ENCODE assay signal across 10 mouse cellular contexts in the genomic region with DNA sequence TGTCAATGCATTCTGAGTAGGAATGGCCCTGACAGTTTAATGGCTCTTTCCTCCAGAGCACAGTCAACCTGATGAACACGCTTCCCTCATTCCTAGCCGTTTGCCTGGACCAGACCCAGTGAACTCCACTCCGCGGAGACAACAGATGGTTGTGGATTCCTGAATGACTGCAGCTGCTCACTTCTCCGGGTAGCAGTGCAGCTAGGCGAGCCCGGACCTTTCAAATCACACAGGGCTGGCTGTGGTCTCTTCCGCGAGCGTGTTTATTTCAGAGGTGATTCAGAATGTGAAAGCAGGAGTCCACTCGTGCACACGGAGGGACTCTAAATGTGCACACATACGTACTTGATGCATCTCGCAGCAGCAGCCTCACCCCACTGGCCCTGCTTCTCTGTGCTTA. TPM values are rescaled to one million over a fixed set of nuclear protein-coding genes. Genes with fewer than 3 reads are reported as not detected.
A peak's percentile ranks its signal among the peaks of the same experiment; 100 is the strongest.
DNase-seq lines count a peak whose midpoint lies in the region; ATAC-seq lines count a peak whose summit lies in the region.
"Had no signal": no experiment of that assay in that cellular context is flagged by ENCODE, and none has a peak within 500 bp of the region (broad histone marks: within the 10 kb centered on the region; RNA-seq: fewer than 3 reads in every experiment).

No protein-coding gene starts in this region.

- no peak overlapping the region for H3K4me3 ChIP-seq in heart, embryonic 15.5 days
- H3K4me3 ChIP-seq in midbrain, embryonic 12.5 days = no peak overlapping the region
- H3K4me3 ChIP-seq in midbrain, embryonic 10.5 days = no peak overlapping the region
- H3K4me3 ChIP-seq in hindbrain, embryonic 13.5 days = no peak overlapping the region
- H3K4me3 ChIP-seq in neural tube, embryonic 14.5 days (ENCODE audit: low read depth, low read length) = no peak overlapping the region
- H3K4me3 ChIP-seq: layer of hippocampus, adult 2 months; megakaryocyte, embryonic 14.5 days had no signal

- H3K27ac ChIP-seq in heart, embryonic 15.5 days = peak overlapping the region; percentile 43
- H3K27ac ChIP-seq in midbrain, embryonic 12.5 days (replicated peaks) = no peak overlapping the region
- no peak overlapping the region for H3K27ac ChIP-seq in midbrain, embryonic 10.5 days (replicated peaks)
- H3K27ac ChIP-seq in hindbrain, embryonic 13.5 days = no peak overlapping the region
- no peak overlapping the region for H3K27ac ChIP-seq in neural tube, embryonic 14.5 days (ENCODE audit: low read depth, low read length)
- H3K27ac ChIP-seq: layer of hippocampus, adult 2 months had no signal

- no peak for ATAC-seq in heart, embryonic 15.5 days (replicated peaks; ENCODE audit: insufficient number of reproducible peaks, insufficient read depth, low FRiP score, low read depth)
- peak; percentile 54; the same call in 1 of the 2 replicates for ATAC-seq in midbrain, embryonic 12.5 days (ENCODE audit: low FRiP score, low read depth)
- ATAC-seq in hindbrain, embryonic 13.5 days (ENCODE audit: low FRiP score) = no peak
- peak; percentile 69; the same call in 1 of the 2 replicates for ATAC-seq in neural tube, embryonic 14.5 days (ENCODE audit: low read depth)

- 45% methylated on average over 14 of the region's 14 CpGs for WGBS in heart, embryonic 15.5 days
- WGBS in midbrain, embryonic 12.5 days = 69% methylated on average over 14 of the region's 14 CpGs
- WGBS in midbrain, embryonic 10.5 days = 82% methylated on average over 14 of the region's 14 CpGs
- 52% methylated on average over 14 of the region's 14 CpGs for WGBS in hindbrain, embryonic 13.5 days
- 34% methylated on average over 14 of the region's 14 CpGs for WGBS in neural tube, embryonic 14.5 days

- H3K4me2 ChIP-seq in heart, embryonic 15.5 days = peak overlapping the region; percentile 35
- no peak overlapping the region for H3K4me2 ChIP-seq in midbrain, embryonic 12.5 days (replicated peaks)
- H3K4me2 ChIP-seq in hindbrain, embryonic 13.5 days = peak overlapping the region; percentile 29
- no peak overlapping the region for H3K4me2 ChIP-seq in neural tube, embryonic 14.5 days (ENCODE audit: low read depth, low read length)

- no peaks in the 10 kb centered on the region for H3K9me3 ChIP-seq in heart, embryonic 15.5 days (replicated peaks)
- H3K9me3 ChIP-seq in midbrain, embryonic 12.5 days = no peaks in the 10 kb centered on the region
- no peaks in the 10 kb centered on the region for H3K9me3 ChIP-seq in midbrain, embryonic 10.5 days (replicated peaks)
- H3K9me3 ChIP-seq in hindbrain, embryonic 13.5 days = no peaks in the 10 kb centered on the region
- no peaks in the 10 kb centered on the region for H3K9me3 ChIP-seq in neural tube, embryonic 14.5 days (ENCODE audit: control insufficient read depth, low read length)
- H3K9me3 ChIP-seq: megakaryocyte, embryonic 14.5 days had no signal

- H3K9ac ChIP-seq in heart, embryonic 15.5 days = no peak overlapping the region
- H3K9ac ChIP-seq in midbrain, embryonic 12.5 days (replicated peaks) = no peak overlapping the region
- no peak overlapping the region for H3K9ac ChIP-seq in hindbrain, embryonic 13.5 days
- no peak overlapping the region for H3K9ac ChIP-seq in neural tube, embryonic 14.5 days (replicated peaks; ENCODE audit: low read depth, low read length)

- H3K27me3 ChIP-seq in heart, embryonic 15.5 days = no peaks in the 10 kb centered on the region
- no peaks in the 10 kb centered on the region for H3K27me3 ChIP-seq in midbrain, embryonic 12.5 days
- no peaks in the 10 kb centered on the region for H3K27me3 ChIP-seq in midbrain, embryonic 10.5 days (ENCODE audit: low read depth, poor library complexity, severe bottlenecking)
- 0 out of 2 replicates have a peak, but pooled peaks cover 10% of the 10 kb centered on the region for H3K27me3 ChIP-seq in hindbrain, embryonic 13.5 days
- no peaks in the 10 kb centered on the region for H3K27me3 ChIP-seq in neural tube, embryonic 14.5 days (ENCODE audit: control insufficient read depth, insufficient read depth, low read length)

- no peak for DNase-seq in heart, adult 8-10 months (ENCODE audit: low spot score)
- DNase-seq in midbrain, embryonic 10.5 days (ENCODE audit: low spot score) = no peak
- DNase-seq in gastrocnemius, adult 18-20 months (ENCODE audit: low spot score) = no peak

- H3K4me1 ChIP-seq in heart, embryonic 15.5 days (replicated peaks) = peaks cover 40% of the 10 kb centered on the region
- H3K4me1 ChIP-seq in midbrain, embryonic 12.5 days = 0 out of 2 replicates have a peak, but pooled peaks cover 5% of the 10 kb centered on the region
- no peaks in the 10 kb centered on the region for H3K4me1 ChIP-seq in midbrain, embryonic 10.5 days
- peaks cover 16% of the 10 kb centered on the region for H3K4me1 ChIP-seq in hindbrain, embryonic 13.5 days (replicated peaks)
- H3K4me1 ChIP-seq in neural tube, embryonic 14.5 days (ENCODE audit: control insufficient read depth, insufficient read depth, low read length) = 0 out of 2 replicates have a peak, but pooled peaks cover 5% of the 10 kb centered on the region

- H3K36me3 ChIP-seq in heart, embryonic 15.5 days = peaks cover 2% of the 10 kb centered on the region; the same call in 1 of the 2 replicates
- no peaks in the 10 kb centered on the region for H3K36me3 ChIP-seq in midbrain, embryonic 12.5 days
- H3K36me3 ChIP-seq in midbrain, embryonic 10.5 days = no peaks in the 10 kb centered on the region
- H3K36me3 ChIP-seq in hindbrain, embryonic 13.5 days = no peaks in the 10 kb centered on the region
- H3K36me3 ChIP-seq in neural tube, embryonic 14.5 days (ENCODE audit: control insufficient read depth, insufficient read depth, low read length) = no peaks in the 10 kb centered on the region

RNA-seq across cellular contexts. Expression of a gene that starts 32.4 kb away (rescaled TPM):
- polyA plus RNA-seq in heart, embryonic 15.5 days (2015; fragmentation: Nextera tagmentation; extraction: Ambion mirVana) = 24.1 and 25.5 TPM in 2 replicates
- 10 to 100 TPM; 53.9 to 62.5 (median 56.2) TPM for total RNA-seq in heart, adult 8-10 months (2022)
- polyA plus RNA-seq in midbrain, embryonic 12.5 days (2016; fragmentation: Nextera tagmentation; extraction: Ambion mirVana) = 0.22 and 0.29 TPM in 2 replicates
- polyA plus RNA-seq in midbrain, embryonic 10.5 days (2016; fragmentation: Nextera tagmentation; extraction: Ambion mirVana) = 0.20 and 0.36 TPM in 2 replicates
- polyA plus RNA-seq in hindbrain, embryonic 13.5 days (2015; fragmentation: Nextera tagmentation; extraction: Ambion mirVana) = 0.39 and 0.40 TPM in 2 replicates
- 0.20 and 0.27 TPM in 2 replicates for polyA plus RNA-seq in neural tube, embryonic 14.5 days (2014; fragmentation: Nextera tagmentation; extraction: Ambion mirVana)
- total RNA-seq in gastrocnemius, adult 18-20 months (2021) = not detected
- total RNA-seq: MEL had no signal

Comparison
In these comparisons a context has a peak if more than half of its experiments do, and no peak if none do; other contexts are left out.
1. ATAC-seq: peak in midbrain, embryonic 12.5 days (single experiment) and neural tube, embryonic 14.5 days (single experiment); none in heart, embryonic 15.5 days (single experiment) and hindbrain, embryonic 13.5 days (single experiment).
2. H3K4me2 ChIP-seq: peak in heart, embryonic 15.5 days (single experiment) and hindbrain, embryonic 13.5 days (single experiment); none in midbrain, embryonic 12.5 days (single experiment) and neural tube, embryonic 14.5 days (single experiment).
3. RNA of a gene that starts 32.4 kb away (polyA plus RNA-seq): 24.1 to 25.5 TPM in heart, embryonic 15.5 days; 0.39 to 0.40 TPM in hindbrain, embryonic 13.5 days, 0.22 to 0.29 TPM in midbrain, embryonic 12.5 days, 0.20 to 0.27 TPM in neural tube, embryonic 14.5 days and 0.20 to 0.36 TPM in midbrain, embryonic 10.5 days; every median in the first group is over 10 times any median in the second.